Mouse (Mus musculus) brain, adult 2 months (tissue): ENCODE measurements around the gene Rgl1.

Source experiments
- DNase-seq: peaks from one replicate; pipeline ENCODE4 v3.0.0; 2011; ENCODE audit warnings: low read depth, low spot score

Gene Rgl1

GRCm38 (mm10) chr1:152549061-152549738, 217.0 kb downstream of the Rgl1 start:
- DNase-seq = no peak

GRCm38 (mm10) chr1:152543449-152544159, 222.5 kb downstream of the Rgl1 start:
- no peak for DNase-seq

GRCm38 (mm10) chr1:152542747-152543378, 223.3 kb downstream of the Rgl1 start:
- no peak for DNase-seq

- DNase-seq = no peak
Observed at GRCm38 (mm10) chr1:152540304-152540887, 225.8 kb downstream of the Rgl1 start.

GRCm38 (mm10) chr1:152538817-152539216, 227.3 kb downstream of the Rgl1 start:
- no peak for DNase-seq

GRCm38 (mm10) chr1:152537186-152537585, 229.0 kb downstream of the Rgl1 start:
- no peak for DNase-seq

- peak; percentile 81 for DNase-seq
Observed at GRCm38 (mm10) chr1:152536416-152537018, 229.6 kb downstream of the Rgl1 start.

GRCm38 (mm10) chr1:152534531-152534930, 231.6 kb downstream of the Rgl1 start:
- no peak for DNase-seq

- DNase-seq = no peak
Observed at GRCm38 (mm10) chr1:152531498-152531897, 234.7 kb downstream of the Rgl1 start.

GRCm38 (mm10) chr1:152528778-152529177, 237.4 kb downstream of the Rgl1 start:
- no peak for DNase-seq

GRCm38 (mm10) chr1:152528214-152528613, 237.9 kb downstream of the Rgl1 start:
- DNase-seq = no peak

GRCm38 (mm10) chr1:152526154-152526553, 240.0 kb downstream of the Rgl1 start:
- peak; percentile 49 for DNase-seq

- DNase-seq = peak; percentile 95
Observed at GRCm38 (mm10) chr1:152524987-152525648, 241.0 kb downstream of the Rgl1 start.

- peak; percentile 93 for DNase-seq
Observed at GRCm38 (mm10) chr1:152524098-152524892, 241.9 kb downstream of the Rgl1 start.

GRCm38 (mm10) chr1:152523292-152523691, 242.9 kb downstream of the Rgl1 start:
- DNase-seq = no peak

GRCm38 (mm10) chr1:152522226-152522625, 243.9 kb downstream of the Rgl1 start:
- DNase-seq = peak; percentile 72

- DNase-seq = peak; percentile 66
Observed at GRCm38 (mm10) chr1:152520798-152521575, 245.2 kb downstream of the Rgl1 start.

- DNase-seq = no peak
Observed at GRCm38 (mm10) chr1:152518971-152519370, 247.2 kb downstream of the Rgl1 start.

GRCm38 (mm10) chr1:152517057-152517570, 249.0 kb downstream of the Rgl1 start:
- no peak for DNase-seq
